Mouse (Mus musculus) layer of hippocampus, adult 18-20 months (tissue): ENCODE measurements around the gene Taok1. TPM values are rescaled to one million over a fixed set of nuclear protein-coding genes. Genes with fewer than 3 reads are reported as not detected.

Experiments used
- DNase-seq, 2 experiments: peaks; one replicate each; pipeline ENCODE4 v3.0.0; 2022; ENCODE audit warnings: low spot score in 2 of 2
- total RNA-seq, 2 experiments: library from RNA; stranded (reverse); gene quantifications; 2 replicates each; pipeline ENCODE4 v1.2.3; 2021

The Taok1 gene
- total RNA-seq, 2 experiments from 2014 or later, result 109 to 110 TPM

DNA sequence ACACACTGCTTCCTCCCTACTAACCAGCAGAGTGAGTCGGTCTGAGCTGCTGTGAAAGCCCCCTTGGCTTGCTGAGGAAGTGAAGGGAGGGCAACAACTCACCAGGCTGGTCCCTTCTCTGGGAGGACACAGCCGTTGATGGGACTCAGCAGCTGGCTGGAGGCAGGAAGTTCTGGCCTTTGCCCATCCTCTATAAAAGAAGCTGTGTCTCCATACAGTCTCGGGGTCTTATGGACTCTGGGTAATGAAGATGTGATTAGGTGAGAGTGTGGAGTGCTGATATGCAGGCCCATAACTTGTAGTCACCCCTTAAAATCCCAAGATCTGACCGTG, 113.3 kb downstream of the Taok1 start:
- DNase-seq, result peak in 1 of 2 experiments; percentile 27

DNA sequence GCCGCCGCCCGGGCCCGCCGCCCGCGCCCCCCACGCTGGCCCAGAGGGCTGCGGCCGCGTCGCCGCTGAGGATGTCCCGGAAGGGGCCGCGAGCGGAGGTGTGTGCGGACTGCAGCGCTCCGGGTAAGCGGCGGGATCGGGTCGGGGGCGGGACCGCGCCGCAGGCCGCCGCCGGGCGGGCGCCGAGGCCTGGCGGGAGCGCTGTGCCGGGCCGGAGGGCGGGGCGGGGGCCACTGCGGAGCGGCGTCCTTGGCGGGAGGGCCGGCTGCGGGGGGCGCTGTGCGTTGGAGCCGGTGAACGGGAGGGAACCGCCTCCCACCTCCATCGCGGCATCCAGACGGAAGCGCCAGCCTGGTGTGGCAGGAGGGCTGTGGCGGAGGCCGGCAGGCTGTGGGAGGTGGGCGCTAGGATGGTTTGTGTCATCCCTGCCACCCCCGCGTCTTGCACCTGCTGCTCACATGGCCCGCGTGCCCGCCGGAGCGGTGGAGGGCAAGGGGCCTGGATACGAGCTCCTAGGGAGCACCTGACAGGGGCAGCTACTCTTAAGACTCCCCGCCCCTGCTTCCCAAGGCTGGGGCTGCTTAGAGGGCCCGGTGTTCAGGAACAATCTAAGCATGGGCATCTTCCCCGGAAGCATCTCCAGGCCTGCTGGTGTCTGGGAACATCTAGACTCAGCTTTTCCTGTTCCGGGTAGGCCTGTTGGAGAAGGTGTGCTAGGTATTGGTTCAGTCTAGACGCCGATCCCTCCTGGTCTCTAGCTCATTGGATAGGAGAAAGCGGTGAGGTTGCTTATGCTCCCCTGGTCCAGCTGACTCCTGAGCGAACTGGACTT, 113.9 kb downstream of the Taok1 start, which contains the start of gene Git1:
Gene Git1, plus strand, starts transcription at position 51 of the 832 bp plus-strand sequence.
- peak in 1 of 2 experiments; percentile 73 for DNase-seq

DNA sequence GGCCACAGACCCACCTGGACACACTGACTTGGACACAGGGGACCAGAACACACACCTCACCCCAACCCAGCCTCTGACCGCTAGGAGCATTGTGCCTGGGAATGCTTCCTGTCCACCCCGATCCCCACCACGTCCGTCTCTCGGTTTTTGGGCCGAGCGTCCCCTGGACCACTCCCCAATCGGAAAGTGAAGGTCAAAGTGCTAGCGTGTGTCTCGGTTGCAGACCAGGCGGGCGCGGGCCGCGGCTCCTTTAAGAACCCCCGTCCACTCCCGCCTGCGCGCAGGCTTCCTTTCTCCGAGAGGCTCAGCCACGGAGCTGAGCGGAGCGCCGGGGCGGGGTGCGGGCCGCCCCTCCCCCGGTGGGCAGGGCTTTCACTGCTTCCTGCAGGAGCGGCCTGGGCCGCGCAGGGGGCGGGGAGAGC, 114.7 kb downstream of the Taok1 start:
- DNase-seq, result peak; percentile 91 to 95

DNA sequence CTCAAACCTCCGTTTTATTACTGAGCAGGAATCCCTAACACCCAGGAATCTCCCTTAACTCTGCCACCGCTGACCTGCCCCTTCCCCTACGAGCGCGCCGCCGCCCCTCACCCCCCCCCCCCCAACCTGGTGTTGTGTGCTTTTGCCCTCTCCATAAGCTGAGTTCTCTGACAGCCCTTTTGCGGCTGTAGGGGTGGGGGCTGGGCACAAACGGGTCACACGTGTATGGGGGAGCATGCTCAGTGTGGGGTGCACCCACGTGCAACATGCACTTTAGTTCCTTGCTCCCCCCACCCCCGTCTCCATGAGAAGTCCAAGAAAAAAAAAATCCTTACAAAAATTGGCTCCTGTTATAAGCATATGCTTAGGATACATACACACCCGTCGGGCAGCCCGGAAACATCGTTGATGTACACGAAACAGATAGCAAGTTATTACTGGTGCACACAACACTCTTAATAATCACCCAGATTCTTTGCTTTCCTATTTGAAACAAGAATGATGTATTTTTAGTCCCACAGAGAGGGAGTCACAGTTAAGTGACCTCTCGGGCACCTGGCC, 115.2 kb downstream of the Taok1 start:
- DNase-seq, result peak in 1 of 2 experiments; percentile 67

DNA sequence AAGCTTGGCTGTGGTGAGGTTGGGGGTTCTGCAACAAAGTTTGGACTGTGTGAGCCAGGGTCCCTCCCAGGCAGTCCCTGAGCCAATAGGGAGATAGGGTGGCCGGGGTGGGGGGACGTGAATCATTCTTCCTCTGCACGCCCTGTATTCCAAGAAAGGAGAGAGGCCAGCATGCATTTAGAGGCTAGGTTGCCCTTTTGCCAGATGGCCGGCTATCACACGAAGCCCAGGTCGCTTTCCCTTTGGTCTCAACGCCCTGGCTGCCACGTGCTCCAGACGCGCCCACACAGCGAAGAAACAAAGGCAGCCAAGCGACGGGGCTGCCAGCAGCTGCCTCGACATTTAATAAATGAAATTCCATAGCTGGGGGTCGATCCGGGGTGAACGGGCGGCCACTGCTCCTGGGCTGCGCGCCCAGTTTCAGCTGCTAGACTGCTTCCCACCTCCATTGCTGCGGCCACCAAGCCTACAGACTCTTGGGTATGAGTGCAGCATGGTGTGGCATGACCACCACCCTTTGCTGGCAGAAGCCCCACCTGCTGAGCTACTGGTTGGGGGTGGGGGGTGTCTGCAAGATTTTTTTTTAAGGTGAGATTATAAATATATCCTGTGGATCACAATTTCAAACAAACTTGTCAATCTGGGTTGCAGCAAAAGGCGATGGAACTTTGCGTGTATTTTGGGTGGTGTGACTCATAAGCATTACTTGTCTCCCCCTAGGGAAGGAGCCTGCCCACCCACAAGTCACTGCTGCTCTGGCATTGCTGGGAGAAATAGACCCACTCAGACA, 115.9 kb downstream of the Taok1 start:
- DNase-seq, result peak in 1 of 2 experiments; percentile 62

DNA sequence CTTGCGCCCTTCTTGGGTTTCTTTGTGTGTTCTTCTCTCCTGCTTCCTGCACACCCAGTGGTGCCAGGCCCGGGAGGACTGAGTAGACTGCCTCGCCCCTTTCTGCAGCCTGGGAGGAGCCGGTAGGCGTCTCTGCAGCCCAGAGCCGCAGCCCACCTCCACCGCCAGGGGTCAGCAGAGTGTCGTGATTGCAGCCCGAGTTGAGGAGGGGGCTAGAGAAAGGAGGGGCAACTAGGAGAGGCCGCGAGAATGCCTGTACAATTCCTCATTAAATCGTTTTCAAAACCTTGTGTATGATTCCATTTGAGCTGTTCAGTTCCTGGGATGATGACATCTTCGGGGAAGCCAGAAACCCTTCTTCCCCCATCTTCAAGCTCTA, 116.5 kb downstream of the Taok1 start:
- DNase-seq, result peak; percentile 88 to 94

DNA sequence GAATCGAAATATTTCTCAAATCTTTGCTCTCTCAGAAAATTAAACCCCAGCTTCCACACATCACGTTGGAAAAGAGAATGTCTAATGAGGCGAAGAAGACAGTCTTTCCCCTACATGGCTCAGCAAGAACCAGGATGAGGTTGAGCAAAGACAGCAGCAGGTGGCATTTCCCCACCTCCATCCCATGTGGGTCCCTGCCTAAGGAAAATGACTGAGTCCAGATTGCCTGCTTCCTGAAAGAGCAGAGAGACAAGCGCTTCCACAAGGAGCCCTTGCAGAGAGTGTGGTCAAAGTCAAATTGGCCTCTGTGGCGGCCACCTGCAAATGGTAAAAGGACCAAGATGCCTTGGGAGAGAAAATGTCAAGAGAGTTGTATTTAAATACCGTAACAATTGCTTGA, 117.2 kb downstream of the Taok1 start:
- peak in 1 of 2 experiments; percentile 68 for DNase-seq

DNA sequence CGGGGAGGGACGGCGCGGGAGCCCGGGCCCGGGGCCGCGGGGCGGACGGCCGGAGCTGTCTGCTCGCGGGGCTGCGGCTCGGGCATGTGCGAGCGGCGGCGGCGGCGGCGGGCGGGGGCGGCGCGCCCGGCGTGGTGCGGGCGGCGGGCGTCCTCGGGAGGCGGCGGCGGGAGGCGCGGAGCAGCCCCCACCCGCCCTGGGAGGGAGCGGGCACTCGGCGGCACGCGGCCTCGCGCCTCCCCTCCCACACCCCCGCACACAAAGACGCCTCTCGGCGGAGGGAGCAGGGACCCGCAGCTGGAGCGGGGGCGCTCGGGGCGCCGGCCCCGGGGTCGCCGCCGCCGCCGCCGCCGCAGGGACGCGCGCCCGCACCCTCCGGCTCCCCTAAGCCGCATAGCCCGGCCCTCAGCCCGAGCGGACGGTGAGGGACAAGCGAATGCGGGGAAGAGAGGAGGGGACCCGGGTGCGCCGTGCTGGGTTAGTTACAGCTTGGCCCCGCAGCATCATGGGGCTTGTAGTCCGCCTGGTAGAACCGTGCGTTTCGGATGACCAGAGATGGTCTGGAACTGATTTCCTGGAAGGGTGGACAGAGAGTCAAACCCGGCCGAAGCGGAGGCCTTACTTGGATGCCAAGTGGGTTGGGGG, 117.9 kb downstream of the Taok1 start, which contains the start of gene Ankrd13b:
Gene Ankrd13b, minus strand, starts transcription at position 88 of the 645 bp plus-strand sequence.
- peak in 1 of 2 experiments; percentile 86 for DNase-seq

DNA sequence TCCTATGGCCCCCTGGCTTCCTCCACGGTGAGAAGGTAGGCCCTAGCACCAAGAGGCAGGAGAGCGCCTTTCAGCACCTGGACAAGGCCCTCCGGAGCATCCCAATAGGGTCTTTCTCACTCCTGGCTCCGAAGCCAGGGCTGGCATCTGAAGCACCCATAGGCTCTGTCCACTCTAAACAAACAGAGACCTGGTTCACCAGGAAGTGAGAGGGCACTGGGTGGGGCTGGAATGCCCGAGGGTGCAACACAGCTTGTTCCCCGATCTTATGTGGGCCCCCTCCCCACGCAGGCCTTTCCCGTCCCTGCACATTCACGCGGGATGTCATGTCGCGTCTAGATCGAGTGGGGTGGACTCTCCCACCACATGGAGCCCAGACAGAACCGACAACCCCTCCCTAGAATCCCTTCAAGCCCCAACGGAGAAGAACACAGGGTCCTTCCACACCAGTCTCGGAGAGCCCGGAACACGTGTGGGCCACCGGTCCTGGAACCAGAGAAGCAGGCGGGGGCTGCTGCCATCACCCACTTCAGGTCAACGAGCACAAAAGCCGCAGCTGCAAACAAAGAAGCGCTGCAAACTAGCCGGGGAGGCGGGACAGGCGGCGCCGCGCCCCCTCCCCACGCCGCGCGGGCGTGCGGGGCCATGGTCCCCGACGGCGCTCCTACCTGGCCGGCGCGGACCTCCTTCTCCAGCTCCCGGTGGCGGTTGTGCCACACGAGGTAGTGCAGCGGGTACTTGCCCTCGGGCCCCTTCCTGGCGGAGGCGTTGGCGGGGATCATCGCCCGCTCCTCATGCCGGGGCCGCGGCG, 118.6 kb downstream of the Taok1 start:
- no peak for DNase-seq

DNA sequence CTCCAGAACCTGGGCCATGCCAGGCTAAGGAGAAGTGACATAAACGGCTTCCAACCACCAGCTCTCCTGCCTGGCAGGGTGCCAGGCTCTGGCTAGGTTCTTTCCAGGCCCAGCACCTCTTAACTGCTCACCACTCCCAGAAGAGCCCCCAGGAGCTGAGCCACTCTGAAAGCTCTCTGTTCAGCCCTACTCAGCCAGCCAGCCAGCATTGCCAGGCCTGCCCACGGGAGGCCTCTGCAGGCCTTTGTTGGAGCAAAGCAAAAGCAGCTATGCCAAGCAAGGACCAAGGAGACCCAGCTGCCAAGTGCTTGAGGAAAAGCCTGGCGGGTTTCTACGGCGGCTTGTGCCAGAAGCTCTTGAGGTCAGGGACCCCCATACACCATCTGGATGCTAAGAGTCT, 120.8 kb downstream of the Taok1 start:
- peak in 1 of 2 experiments; percentile 67 for DNase-seq

DNA sequence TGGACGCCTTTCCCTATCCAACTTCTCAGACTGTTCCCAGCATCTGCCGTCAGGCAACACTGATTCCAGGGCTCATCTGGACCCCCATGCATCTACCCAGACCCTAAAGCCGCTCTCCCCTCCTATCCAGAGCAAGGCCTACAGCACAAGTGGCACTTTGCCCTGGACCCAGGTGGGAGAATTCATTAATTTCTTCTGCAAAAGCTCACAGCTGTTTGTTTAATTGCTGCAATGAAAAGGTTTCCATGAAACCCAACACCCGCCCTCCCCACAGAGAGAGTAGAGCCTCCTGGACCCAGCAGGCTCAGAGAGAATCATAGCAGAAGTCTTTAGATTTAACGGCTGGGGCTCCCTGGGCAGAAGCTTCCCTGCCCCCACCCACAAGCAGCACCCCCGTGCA, 122.4 kb downstream of the Taok1 start:
- DNase-seq, result no peak

DNA sequence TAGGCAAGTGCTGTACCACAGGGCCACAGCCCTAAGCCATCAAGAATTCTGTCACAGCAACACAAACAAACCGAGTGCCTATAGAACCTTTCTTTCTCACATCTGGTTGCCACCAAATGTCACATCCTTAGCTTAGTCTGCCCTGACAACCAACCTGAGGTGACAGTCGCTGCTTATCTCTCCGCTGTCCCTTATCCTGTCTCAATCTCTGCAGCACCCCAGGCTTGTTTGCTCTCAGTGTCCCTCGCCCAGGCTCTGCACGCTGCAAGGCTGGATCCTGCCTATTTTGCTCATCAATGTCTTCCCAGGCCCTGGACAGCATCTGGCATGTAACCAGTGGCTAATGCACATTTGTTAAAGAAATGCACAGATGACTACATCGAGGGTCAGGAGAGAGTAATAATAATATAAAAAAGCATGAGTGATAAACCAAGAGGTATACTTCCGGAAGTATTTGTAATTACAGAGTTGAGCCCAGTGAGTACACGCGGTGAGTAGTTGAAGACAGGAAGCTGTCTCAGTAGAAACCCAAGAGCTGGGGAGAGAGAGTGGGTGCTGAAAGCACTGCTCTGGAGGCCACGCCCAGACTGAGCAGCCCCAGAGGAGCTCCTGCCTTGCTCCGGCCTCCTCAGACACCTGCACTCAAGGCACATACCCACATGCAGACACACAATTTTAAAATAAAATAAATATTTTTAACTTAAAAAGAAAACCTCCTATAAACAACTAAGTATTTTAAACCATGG, 123.9 kb downstream of the Taok1 start:
- no peak for DNase-seq

DNA sequence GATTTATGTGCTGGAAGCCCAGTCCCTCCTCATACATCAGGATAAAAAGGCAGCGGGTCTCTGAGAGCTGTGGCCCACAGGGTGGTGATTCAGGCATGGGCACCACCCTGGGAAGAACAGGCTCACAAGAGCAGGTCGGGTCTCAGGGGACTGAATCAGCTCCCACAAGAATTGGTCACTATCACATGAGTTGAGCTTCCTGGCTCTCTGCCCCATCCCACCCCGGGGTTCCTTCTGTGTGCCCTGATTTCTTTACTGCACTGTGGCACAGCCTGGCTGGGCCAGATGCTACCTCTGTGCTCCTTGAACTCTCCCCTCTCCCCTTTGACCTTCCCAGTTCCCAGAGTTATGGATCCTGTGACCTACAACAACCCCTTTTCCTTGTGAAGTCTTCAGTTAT, 124.6 kb downstream of the Taok1 start:
- DNase-seq, result no peak

Other genes starting within 250 kb of the Taok1 start
- gene Coro6, start 145.4 kb downstream of the Taok1 start, total RNA-seq, result 10 to 100 TPM; 14.1 to 14.7 TPM
- gene Ankrd13b, start 118.1 kb downstream of the Taok1 start, total RNA-seq, result 10 to 100 TPM; 79.4 to 82.3 TPM
- 100 to 1,000 TPM; 304 to 343 TPM for gene Git1, start 114.3 kb downstream of the Taok1 start, total RNA-seq
- 1 to 10 TPM; 1.4 to 1.7 TPM for gene Abhd15, start 92.7 kb downstream of the Taok1 start, total RNA-seq
- 1 to 10 TPM; 6.7 to 7.5 TPM for gene Trp53i13, start 91.8 kb downstream of the Taok1 start, total RNA-seq
- not detected for gene Gm10392, start 88.6 kb downstream of the Taok1 start, total RNA-seq
- gene Nufip2, start 78.3 kb upstream of the Taok1 start, total RNA-seq, result 10 to 100 TPM; 75.3 to 76.1 TPM
- gene Cryba1, start 117.5 kb upstream of the Taok1 start, total RNA-seq, result not detected
- gene Myo18a, start 155.4 kb upstream of the Taok1 start, total RNA-seq, result 100 to 1,000 TPM; 130 to 137 TPM
- not detected for gene Gm10277, start 179.9 kb upstream of the Taok1 start, total RNA-seq